Mouse (Mus musculus) ES-CJ7 (cell line): Measurements from ENCODE around the gene Asic2.

ENCODE experiments used
- DNase-seq: peaks from one replicate; pipeline ENCODE4 v3.0.0; 2011; ENCODE audit warnings: low read depth, low spot score

Gene Asic2

DNA sequence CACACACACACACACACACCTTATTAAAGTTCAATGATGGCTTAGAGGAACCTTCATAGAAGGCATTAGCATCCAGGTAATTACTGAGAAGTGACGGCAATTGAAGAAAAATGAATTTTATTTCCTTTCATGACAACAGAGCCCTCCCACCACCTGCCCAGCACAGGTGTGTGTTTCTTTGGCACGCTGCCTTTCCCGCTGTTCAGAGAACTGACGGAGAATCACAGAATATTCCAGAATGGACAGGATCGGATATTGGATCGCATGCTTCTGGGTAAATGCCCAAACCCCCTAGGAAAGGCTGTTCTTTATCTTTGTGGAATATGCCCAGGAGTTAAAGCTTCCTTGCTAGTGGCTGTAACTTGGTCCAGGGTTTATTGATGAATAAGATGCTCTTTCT is 954.8 kb downstream of the Asic2 start:
- no peak for DNase-seq

DNA sequence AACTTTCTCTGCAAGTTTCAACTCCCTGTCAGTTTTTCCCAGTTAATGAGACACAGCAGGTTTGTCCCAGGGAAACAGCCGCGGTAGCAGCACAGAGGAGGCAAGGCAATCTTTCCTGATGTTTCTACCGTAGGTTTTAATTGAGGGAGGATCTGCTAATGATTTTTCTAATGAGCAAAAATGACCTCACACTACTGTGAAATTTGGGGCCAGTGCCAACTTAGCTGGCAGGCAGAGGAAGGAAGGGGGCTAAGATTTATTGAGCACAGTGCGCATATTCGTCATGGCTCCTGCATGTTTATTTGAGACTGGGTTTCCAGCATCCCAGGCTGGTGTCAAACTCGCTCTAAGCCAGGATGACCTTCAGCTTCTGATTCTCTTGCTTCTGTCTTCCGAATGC is 957.5 kb downstream of the Asic2 start:
- DNase-seq, result no peak

DNA sequence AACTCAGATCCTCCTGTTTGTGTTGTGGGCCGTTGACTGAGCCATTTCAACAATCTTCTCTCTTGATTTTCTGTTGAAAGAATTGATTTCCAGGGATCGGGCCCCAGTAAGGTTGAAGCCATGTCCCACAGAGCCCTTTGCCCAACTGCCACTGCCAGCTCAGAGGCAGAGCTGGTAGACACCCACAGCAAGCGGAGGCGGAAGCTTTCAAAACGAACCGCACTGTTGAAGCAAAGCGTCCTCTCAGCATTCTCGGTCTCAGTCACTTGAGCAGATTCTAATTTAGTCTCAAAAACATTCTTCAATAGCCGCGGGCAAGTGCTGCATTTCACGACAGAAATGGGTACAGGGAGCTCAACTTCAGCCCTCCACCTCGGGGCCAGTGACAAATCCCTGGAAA is 958.9 kb downstream of the Asic2 start:
- no peak for DNase-seq

DNA sequence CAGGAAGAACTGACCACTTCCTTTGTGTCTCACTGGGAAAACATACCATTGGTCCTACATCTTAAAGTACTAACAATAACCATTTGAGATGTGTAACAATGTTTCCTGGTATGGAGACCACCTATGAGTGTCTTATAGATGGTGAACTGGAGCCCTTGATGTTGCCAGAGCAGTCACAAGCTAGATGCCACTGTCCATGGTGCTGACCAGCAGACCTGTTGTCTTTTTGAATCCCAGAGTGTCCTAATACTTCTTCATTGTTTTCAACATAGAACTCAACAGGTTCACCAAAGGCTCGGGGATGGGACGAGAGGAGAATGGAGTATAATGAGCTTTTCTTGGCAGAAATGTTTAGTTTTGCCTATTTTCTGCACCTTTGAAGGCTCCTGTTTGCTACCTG is 962.4 kb downstream of the Asic2 start:
- peak; percentile 50 for DNase-seq

DNA sequence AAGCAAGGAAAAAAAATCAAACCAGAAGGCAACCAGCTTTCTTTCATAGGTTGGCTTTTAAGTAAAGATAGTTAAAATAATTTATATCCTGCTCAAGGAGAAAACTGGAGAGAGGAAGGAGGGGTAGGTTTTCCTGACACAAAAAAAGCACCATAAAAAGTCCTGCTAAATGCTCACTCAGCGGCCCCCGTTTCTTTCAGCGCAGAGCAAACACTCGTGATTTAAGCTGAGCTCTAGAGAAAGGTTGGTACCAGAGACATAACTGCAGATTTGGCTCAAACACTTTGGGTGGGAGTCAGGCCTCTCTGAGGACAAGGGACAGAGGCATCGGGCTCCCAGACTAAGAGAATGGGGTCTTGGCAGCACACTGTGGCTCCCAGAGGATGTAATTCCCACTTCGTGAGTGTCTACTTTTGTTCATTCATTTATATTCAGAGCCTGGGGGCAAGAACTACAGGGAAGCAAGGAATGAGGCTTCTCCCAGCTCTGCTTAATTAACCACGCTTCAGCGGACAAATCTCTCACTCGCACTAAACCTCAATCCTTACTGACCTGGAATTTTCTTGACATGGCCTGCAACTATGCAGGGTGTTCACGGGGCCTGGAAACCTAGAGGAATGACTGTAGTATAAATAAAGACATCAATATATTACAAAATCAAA is 965.4 kb downstream of the Asic2 start:
- DNase-seq, result no peak

DNA sequence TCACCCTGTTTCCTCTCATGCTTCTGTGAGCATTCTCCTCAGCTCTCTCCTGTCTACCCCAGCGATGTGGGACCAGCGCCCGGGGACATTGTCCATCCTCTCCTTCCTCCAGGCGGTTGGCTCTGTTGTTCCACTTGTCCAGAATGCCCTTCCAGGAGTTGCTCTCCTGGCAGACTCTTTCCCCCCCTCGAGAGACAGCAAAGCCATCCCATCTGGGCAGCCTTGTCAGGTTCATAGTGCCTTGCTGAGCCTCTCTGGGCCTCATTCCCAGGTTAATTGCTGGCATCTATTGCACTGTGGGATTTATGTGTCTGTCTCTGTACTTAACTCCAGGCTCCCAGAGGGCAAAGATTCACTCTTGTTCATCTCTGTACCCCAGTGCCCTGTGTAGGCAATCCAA is 972.6 kb downstream of the Asic2 start:
- DNase-seq, result no peak

DNA sequence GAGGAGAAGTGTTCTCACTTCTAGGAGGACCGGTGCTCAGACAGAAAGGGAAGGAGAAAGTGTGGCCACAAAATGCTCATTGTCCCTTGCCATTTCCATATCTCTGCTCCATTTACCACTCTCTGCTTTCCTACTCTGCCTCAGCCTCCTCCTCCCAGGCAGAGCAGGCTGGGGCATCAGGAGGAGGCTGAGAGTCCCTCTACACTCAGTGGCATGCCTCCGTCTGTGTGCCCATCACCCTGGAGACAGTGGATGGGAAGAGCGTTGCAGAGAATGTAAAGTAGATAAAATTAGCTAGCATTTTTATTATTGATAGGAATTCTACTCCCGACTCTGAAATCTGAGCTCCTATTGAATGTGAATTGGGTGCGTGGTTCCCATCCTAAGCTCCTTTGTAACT is 984.7 kb downstream of the Asic2 start:
- no peak for DNase-seq

DNA sequence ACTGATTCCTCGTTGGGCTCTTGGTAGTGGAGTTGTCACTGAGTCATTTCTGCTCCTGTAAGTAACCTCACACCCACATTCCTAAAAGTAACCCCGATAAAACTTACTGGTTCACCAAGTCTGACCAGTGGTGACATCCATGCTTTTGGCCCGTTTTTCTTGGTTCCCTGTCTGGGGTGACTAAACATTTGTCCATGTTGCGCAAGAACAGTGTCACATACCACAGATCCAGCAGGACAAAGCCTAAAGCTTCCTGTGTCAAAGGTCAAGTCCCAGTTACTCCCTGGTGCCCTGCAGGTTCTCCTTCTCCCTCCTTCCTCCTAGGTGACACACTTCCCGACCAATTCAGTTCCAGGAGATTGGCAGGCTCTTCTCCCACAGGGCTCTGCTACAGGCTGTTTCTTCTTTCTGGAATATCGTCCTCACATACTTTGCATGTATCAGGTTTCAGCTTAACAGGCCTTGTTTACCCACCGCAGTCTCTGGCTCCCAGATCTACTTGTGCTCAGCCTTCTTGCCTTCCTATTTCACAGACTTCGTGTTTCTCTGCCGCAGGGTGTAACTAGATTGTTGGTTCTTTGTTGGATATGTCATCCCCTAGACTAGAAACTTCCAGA is 991.9 kb downstream of the Asic2 start:
- no peak for DNase-seq

DNA sequence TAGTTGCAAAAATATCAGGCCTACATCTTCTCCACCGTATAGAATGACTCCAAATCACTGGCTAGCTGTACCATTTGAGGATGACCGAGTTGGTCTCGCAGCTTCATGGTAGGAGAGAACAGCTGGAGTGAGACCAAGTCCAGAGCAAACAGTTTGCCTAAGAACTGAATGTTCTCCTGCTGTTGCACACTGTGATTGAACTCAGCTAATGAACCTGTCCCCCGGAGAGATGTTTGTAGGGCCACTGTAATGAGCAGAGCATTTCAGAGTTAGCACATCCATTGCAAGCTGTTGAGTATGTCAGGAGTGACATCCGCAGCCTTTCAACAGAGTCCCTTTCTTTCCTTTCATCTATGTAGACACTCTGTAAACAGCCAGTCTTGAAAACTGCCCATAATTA is 993.6 kb downstream of the Asic2 start:
- DNase-seq, result no peak

DNA sequence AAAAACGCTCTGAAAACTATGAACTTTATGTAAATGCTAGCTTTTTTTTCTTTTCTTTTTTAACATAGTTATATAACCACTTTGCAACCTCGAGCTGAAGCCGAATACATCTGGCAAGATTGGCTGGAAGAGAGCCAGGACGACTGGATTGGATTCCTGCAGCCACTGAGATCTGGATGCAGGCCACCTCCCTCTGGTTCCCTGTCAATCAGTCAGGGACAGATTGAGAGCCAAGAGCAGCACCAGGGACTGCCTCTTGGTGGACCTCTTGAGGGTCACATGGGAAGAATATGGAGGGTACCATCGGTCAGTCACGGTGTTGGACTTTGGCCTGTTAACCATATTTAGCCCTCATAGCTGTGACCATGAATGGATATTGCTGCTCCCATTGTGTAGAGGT is 994.3 kb downstream of the Asic2 start:
- no peak for DNase-seq

DNA sequence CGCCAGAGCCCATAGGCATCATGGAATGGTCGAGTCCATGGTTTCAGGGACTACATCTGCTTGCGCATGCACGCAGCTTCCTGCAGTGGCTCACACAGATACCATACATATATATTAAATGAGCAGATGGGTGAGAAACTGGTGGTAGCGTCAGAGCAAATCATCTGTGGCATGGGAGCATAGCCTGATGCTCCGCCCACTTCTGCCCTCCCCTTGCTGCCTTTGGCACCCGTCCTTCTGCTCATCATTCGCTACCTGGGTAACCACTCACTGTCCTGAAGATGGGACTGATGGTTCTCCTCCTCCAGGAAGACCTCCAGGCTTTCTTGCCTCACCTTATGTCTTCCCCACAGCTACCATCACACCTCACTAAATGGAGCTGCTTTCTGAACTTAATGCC is 995.0 kb downstream of the Asic2 start:
- no peak for DNase-seq

DNA sequence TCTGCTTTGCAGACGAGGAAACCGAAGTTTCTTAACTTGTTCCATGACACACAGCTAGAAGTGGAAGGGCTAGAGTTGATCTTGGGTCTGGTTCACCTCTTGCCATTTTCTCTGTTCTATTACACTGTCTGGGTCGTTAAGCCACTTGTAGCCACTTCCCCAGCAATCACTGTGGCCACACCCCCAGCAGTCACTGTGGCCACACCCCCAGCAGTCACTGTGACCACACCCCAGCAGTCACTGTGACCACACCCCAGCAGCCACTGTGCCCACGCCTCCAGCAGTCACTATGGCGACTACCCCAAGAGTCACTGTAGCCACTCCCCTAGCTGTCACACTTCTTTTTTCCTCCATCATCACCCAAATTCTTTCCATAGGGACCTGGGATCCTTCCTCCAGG is 1000.7 kb downstream of the Asic2 start:
- DNase-seq, result peak; percentile 76

DNA sequence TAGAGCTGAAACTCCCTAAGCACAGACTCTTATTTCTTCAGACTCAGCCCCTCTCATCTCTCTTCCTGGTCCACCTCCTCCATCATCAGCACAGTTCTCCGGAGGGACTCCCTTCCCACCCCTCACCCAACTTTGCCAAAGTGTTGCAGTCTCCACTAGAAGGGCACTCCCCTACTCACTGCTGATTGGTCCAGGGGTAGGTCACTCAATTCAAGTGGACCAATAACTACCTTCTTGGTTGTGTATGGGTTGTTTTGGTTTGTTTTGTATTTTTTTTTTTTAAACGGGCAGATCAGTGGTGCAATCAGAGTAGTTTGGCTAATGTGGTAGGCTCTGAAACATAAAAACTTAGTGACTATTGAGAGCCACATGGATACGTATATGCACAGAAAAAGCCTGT is 1002.2 kb downstream of the Asic2 start:
- DNase-seq, result peak; percentile 32

DNA sequence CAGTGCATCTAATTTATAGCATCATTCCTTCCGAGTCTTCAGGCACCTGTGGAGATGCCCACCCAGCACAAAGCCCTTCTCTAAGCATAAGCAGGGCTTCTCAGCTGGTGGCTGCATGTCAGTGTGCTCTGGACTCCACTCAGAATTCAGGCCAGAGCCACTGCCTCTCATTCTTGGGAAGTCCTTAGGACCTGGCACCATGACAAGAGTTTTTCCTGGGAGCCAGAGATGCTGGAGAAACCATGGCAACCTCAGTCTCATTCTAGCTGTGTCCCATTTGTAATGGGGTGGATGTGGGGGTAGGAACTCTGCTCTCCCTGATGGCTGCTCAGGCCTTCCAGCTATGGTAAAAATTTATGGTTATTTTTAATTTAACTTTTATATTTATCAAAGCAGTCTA is 1006.9 kb downstream of the Asic2 start:
- no peak for DNase-seq

DNA sequence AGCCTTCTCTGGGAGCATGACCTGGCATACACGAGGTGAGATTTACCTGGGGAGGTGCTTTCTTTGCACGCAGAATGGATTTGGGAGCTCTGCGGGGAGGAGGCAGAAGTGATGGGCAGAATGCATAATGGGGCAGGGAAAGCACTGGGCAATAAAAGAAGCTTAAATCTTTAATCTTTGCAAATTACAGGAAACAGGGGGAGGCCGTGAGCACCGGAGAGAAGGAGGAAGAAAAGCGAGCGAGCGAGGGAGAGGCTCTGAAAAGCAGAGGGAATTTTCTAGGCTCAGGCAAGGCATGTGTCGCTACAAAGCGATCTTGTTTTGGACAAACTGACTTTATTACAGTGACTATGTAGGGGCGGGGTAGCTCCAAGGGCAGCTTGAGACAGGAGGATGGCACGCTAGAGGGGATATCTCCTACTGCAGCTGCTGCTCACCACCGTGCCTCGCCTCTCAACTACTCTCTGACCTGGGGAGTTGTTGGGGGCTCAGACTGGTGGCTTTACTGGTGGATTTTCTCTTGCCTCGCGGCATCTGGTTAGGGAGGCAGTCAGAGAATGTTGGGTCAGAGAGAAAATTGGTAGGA is 1010.1 kb downstream of the Asic2 start:
- no peak for DNase-seq

DNA sequence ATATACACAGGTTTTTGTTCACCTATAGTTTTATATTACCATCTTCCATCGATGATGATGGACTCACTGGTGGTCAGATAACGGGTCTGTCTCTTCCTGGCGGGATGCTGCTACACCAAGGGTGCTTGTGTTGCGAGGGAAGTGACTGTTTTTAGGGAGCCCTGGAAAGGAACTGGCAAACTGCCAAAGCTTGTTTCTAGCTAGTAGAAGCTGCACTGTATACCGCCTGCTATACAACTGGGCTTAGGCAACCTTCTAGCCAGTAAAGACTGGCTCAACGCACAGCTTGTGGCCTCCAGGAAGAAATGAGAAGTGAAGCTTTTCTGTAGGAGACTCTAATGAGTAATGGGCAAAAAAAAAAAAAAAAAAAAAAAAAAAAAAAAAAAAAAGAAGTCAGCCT is 1012.3 kb downstream of the Asic2 start:
- no peak for DNase-seq

DNA sequence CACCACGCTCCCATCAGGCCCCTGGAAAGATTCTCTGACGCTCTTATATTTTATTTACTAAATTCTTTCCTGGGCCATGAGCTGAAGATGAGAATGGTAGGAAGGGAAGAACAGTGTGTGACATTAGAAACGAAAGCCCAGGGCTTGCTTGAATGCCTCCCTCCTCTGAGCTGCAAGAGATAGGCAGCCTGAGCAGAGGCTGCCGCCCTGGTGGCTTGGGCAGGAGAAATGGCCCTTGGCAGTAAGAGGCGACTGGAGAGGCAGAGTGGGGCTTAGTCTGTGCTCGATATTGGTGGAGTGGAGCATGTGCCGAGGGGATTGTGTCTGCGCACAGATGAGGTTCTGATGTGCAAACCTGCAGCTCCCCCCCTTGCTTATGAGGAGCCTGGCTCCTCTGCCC is 1014.1 kb downstream of the Asic2 start:
- no peak for DNase-seq

DNA sequence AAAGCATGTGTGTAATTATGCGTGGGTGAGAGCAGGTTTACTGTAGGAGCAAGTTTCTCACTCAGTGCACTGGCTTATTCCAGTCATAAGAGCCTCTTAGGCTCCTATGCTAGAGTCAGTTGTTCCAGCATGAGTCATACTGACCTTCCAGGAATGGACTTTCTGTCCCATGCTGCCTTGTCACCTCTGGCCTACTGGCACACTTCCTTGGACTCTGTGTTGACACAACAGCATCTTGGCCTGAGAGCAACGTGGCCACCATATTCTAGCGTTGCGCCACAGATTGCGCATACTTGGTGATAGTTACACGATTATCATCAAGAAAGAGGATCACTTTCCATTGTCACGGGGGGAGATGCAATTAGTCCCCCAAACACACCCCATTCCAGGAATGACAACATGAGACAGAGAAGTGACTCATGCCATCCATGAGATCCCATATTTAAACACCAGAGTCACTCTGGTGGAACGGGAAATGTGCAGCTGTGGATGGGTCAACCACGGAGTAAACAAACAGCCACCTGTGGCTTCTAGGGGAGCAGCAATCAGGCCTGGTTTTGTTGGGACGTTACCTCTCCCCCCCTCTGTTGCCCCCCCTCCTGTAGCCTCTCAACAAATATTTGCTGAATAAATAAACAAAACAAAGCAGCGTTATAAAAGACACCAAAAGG is 1019.1 kb downstream of the Asic2 start:
- DNase-seq, result no peak

DNA sequence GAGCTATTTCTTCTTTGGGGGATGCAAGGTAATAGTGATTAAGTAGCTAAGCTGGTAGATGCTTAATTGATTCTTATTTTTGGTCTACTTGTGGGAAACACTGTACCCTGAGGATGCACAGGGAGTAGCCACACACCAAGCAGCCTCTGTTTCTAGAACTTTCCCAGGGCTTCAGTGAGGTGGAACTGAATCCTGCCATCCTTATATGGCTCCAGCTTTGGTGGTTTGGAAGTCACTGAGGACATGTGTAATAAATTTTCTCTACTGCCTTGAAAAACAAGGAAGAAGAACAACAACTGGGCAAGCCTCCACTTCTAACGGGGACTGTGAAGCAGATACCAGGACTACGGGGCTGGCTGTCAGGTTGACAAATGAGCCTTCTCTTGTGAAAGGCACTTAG is 1020.2 kb downstream of the Asic2 start:
- DNase-seq, result no peak

DNA sequence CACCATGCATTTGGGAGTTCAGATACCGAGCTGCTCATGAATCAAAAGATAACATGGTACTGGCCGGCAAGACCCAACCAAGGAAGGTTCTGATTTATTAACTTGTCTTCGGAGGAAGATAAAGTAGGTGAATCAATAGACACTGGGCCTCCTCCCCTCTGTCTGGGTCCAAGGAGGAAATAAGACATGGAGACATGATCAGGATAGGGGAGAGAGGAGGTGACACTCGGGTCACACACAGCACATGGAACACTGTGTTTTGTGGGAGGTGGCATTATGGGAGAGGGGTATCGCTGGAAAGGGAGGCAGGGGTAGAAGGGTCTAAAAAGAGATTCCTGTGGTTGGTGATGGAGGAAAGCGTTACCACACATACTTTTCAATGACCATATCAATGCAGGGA is 1022.1 kb downstream of the Asic2 start:
- DNase-seq, result no peak

DNA sequence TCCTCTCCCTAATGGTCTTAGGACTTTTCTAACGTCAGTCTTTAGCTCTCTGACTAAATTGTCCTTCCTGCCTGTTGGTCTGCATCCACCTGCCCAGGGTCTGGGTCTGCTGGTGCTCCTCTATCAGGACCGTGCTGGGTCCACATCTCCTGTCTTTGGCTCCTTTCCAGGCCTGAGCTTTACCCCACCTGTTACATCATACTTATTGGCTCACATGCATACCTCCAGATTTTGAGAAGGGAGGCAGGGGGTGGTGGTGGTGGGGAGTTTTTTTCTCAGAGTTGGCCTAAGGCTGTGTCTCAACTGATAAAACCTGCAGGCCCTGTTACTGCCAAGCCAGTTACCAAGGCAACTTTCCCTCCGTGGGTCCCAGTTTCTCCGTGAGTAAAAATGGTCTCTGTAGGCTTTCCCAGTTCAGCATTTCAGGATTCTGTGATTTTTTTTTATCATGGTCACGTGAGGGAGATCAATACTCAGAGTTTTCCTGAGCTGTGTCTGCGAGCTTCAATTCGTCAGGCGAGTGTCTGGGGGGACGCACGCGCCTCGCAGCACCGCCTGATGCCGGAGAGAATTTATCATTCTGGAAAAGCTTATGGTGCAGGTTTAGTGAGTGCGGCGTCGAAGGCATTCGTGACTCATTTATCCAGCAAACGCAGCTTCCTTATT is 1044.8 kb downstream of the Asic2 start:
- DNase-seq, result no peak

DNA sequence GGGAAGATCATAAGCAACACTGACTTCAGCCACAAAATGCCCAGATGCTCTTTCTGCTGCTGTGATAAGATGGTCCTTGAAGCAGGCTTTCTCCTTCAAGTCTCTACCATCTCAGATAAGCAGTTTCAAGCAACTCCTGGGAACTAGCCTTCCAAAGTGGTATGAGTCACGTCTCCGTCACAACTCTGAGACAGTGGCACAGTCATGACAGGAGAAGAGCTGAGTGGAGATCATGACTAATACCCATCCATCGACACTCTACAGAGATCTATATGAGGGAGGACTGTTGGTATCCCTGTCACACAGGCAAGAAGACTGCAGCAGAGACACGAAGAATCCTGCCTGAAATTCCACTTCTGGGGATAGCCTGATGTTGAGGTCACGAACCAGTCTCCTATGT is 1049.9 kb downstream of the Asic2 start:
- no peak for DNase-seq
